Comparison of ENCODE assay signal across 27 mouse cellular contexts in the genomic region with DNA sequence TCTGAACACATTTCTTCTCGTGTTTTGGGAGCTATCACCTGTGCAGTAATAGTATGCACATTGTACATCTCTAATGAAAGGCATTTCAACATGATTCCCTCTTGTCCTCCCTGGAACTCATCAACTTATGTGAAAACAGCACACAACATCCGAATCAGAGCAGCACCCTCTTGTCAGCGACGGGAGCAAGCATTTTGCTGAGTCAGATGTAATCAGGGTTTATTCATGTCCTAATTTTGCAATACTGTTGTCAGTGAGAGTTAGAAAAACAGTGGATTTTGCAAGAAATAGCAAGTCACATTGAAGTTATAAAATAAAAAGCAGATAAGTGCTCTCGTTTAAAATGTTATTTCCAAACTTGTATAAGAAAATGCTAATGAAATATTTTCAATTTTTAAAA. TPM values are rescaled to one million over a fixed set of nuclear protein-coding genes. Genes with fewer than 3 reads are reported as not detected.
DNase-seq lines count a peak whose midpoint lies in the region; TF ChIP-seq lines count a peak whose summit lies in the region.
"Had no signal": no experiment of that assay in that cellular context is flagged by ENCODE, and none has a peak within 500 bp of the region (broad histone marks: within the 10 kb centered on the region; RNA-seq: fewer than 3 reads in every experiment).

No protein-coding gene starts in this region.

- no peak overlapping the region for H3K4me2 ChIP-seq in CH12.LX (ENCODE audit: insufficient read depth, low read depth, poor library complexity, severe bottlenecking)
- H3K4me2 ChIP-seq: embryonic facial prominence, embryonic 13.5 days; forebrain, embryonic 12.5 days; heart, embryonic 11.5 days; heart, embryonic 15.5 days; hindbrain, embryonic 13.5 days had no signal

- H3K9me3 ChIP-seq in CH12.LX (replicated peaks; ENCODE audit: low read length): peaks cover 2% of the 10 kb centered on the region
- H3K9me3 ChIP-seq in MEL (replicated peaks; ENCODE audit: insufficient read depth, low read length): no peaks in the 10 kb centered on the region
- H3K9me3 ChIP-seq: embryonic facial prominence, embryonic 13.5 days; forebrain, embryonic 12.5 days; heart, embryonic 15.5 days; hindbrain, embryonic 13.5 days had no signal

- peak overlapping the region; percentile 28 for H3K27ac ChIP-seq in layer of hippocampus, adult 2 months
- H3K27ac ChIP-seq in CH12.LX (ENCODE audit: insufficient read depth, low read depth) (no peak overlapping the region), MEL (ENCODE audit: control insufficient read depth, low read depth, low read length) (no peak overlapping the region)
- H3K27ac ChIP-seq in cortical plate, adult 2 months (ENCODE audit: insufficient read depth, low read length): no peak overlapping the region
- H3K27ac ChIP-seq: embryonic facial prominence, embryonic 13.5 days; forebrain, embryonic 12.5 days; gastrocnemius, adult 2 months; heart, adult 2 months; heart, embryonic 15.5 days; hindbrain, embryonic 13.5 days; hindbrain, postnatal 0 days had no signal

- H3K4me3 ChIP-seq in layer of hippocampus, adult 2 months: no peak overlapping the region
- H3K4me3 ChIP-seq in CH12.LX (replicated peaks in 1 of 3; ENCODE audit: low read depth in 2 of 3, low read length in 2 of 3, poor library complexity in 1 of 3) (no peak overlapping the region), MEL (ENCODE audit: control insufficient read depth in 1 of 2, insufficient read depth in 1 of 2, low read depth in 2 of 2, low read length in 2 of 2) (no peak overlapping the region)
- no peak overlapping the region for H3K4me3 ChIP-seq in cortical plate, adult 2 months (ENCODE audit: insufficient read depth, low read length)
- H3K4me3 ChIP-seq: embryonic facial prominence, embryonic 13.5 days; forebrain, embryonic 12.5 days; gastrocnemius, adult 2 months; heart, adult 2 months; heart, embryonic 15.5 days; hindbrain, embryonic 13.5 days had no signal

- dilution Hi-C loops in CH12.LX (cut with MboI; ENCODE audit: extremely low pct_ligation_motif_present, extremely low pct_unique_long_range_greater_than_20kb, low sequenced_read_pairs): no loop called here

- H3K9ac ChIP-seq in CH12.LX (ENCODE audit: insufficient read depth, low read depth) (no peak overlapping the region), MEL (ENCODE audit: control insufficient read depth, low read depth, low read length, poor library complexity, severe bottlenecking) (no peak overlapping the region)
- H3K9ac ChIP-seq: embryonic facial prominence, embryonic 13.5 days; forebrain, embryonic 12.5 days; heart, embryonic 15.5 days; hindbrain, embryonic 13.5 days had no signal

- peaks cover 8% of the 10 kb centered on the region for H3K27me3 ChIP-seq in CH12.LX (replicated peaks)
- H3K27me3 ChIP-seq in MEL (ENCODE audit: control insufficient read depth in 1 of 2, insufficient read depth in 2 of 2, low read length in 2 of 2): no peaks in the 10 kb centered on the region

- no peaks in the 10 kb centered on the region for H3K79me2 ChIP-seq in CH12.LX (replicated peaks; ENCODE audit: control insufficient read depth, extremely low read depth, insufficient read depth, poor library complexity, severe bottlenecking)
- no peaks in the 10 kb centered on the region for H3K79me2 ChIP-seq in MEL (ENCODE audit: control insufficient read depth, insufficient read depth, low read length, poor library complexity)

- no peak for TF ChIP-seq RAD21 in CH12.LX (IDR thresholded peaks at IDR 0.05; ENCODE audit: low read depth, low read length)
- TF ChIP-seq RAD21 in MEL (IDR thresholded peaks at IDR 0.05; ENCODE audit: low read depth, low read length): no peak

- no peak for TF ChIP-seq CTCF in layer of hippocampus, adult 2 months (conservative IDR thresholded peaks at IDR 0.05)
- no peak for TF ChIP-seq CTCF in CH12.LX (conservative IDR thresholded peaks at IDR 0.05 in 1 of 2, IDR thresholded peaks at IDR 0.05 in 1 of 2; ENCODE audit: low read depth in 2 of 2, low read length in 2 of 2)
- no peak for TF ChIP-seq CTCF in MEL (IDR thresholded peaks at IDR 0.05 in 2 of 3, conservative IDR thresholded peaks at IDR 0.05 in 1 of 3; ENCODE audit: control insufficient read depth in 1 of 3, insufficient read depth in 1 of 3, low read depth in 2 of 3, low read length in 3 of 3, poor library complexity in 1 of 3, severe bottlenecking in 1 of 3)
- TF ChIP-seq CTCF in cortical plate, adult 2 months (IDR thresholded peaks at IDR 0.05; ENCODE audit: extremely low read depth, insufficient read depth, low read length): no peak

- H3K36me3 ChIP-seq in CH12.LX (replicated peaks in 1 of 2; ENCODE audit: control insufficient read depth in 1 of 2, insufficient read depth in 1 of 2, low read length in 1 of 2): no peaks in the 10 kb centered on the region
- no peaks in the 10 kb centered on the region; a peak in 1 of 4 replicates for H3K36me3 ChIP-seq in MEL (ENCODE audit: control insufficient read depth in 1 of 2, insufficient read depth in 2 of 2, low read length in 2 of 2)
- H3K36me3 ChIP-seq: embryonic facial prominence, embryonic 13.5 days; forebrain, embryonic 12.5 days; heart, embryonic 15.5 days; hindbrain, embryonic 13.5 days had no signal

- in situ Hi-C loops in CH12.LX (cut with MboI; ENCODE audit: low pct_ligation_motif_present, low pct_unique_long_range_greater_than_20kb, low sequenced_read_pairs): no loop called here

- no peak for TF ChIP-seq EP300 in CH12.LX (IDR thresholded peaks at IDR 0.05; ENCODE audit: low read length)
- TF ChIP-seq EP300 in MEL (IDR thresholded peaks at IDR 0.05; ENCODE audit: low read depth in 1 of 2, low read length in 2 of 2): no peak

- TF ChIP-seq POLR2A in CH12.LX (IDR thresholded peaks at IDR 0.05; ENCODE audit: low read depth, low read length): no peak
- TF ChIP-seq POLR2A in MEL (IDR thresholded peaks at IDR 0.05; ENCODE audit: control insufficient read depth in 1 of 2, insufficient read depth in 1 of 2, low read depth in 1 of 2, low read length in 2 of 2, poor library complexity in 1 of 2): no peak
- 0 out of 2 replicates have a peak, but pooled peaks have one; percentile 1 for TF ChIP-seq POLR2A in cortical plate, adult 2 months (IDR thresholded peaks at IDR 0.05; ENCODE audit: extremely low read depth, insufficient read depth, low read length)

- H3K4me1 ChIP-seq in CH12.LX (ENCODE audit: control insufficient read depth in 1 of 2, insufficient read depth in 2 of 2): peaks cover 2 to 23% of the 10 kb centered on the region in 2 experiments; a peak in 3 of 4 replicates
- peaks cover 0 to 3% of the 10 kb centered on the region in 2 experiments; a peak in 2 of 4 replicates for H3K4me1 ChIP-seq in MEL (ENCODE audit: control insufficient read depth in 1 of 2, insufficient read depth in 2 of 2, low read length in 2 of 2)
- no peaks in the 10 kb centered on the region; the same call in 1 of the 2 replicates for H3K4me1 ChIP-seq in cortical plate, adult 2 months (ENCODE audit: control insufficient read depth, insufficient read depth, low read length)

- no peak for DNase-seq in layer of hippocampus, adult 2 months (ENCODE audit: low spot score in 2 of 2)
- no peak for DNase-seq in layer of hippocampus, adult 9-11 months
- DNase-seq in CH12.LX (ENCODE audit: extremely low read depth): no peak
- no peak for DNase-seq in MEL (ENCODE audit: low read depth, low spot score)
- no peak for DNase-seq in cerebellum, adult 11-12 months
- DNase-seq in adrenal gland, adult 8-10 months: no peak
- DNase-seq: adrenal gland, postnatal 25 days; B cell, adult 2 months; cerebellum, adult 11 months; cerebellum, adult 9-10 months; cerebellum, postnatal 25 days; gastrocnemius, adult 2 months; gastrocnemius, postnatal 25 days; heart, adult 2 months; heart, postnatal 14 days; kidney, adult 11 months had no signal

TF ChIP-seq in CH12.LX, 34 proteins besides CTCF, POLR2A, EP300 and RAD21:
- TF ChIP-seq SIN3A (IDR thresholded peaks at IDR 0.05; ENCODE audit: low read length) (no peak), MAFK (IDR thresholded peaks at IDR 0.05; ENCODE audit: insufficient replicate concordance, low read length) (peak; percentile 77)
TF ChIP-seq in CH12.LX: peak in this region for 1.

TF ChIP-seq in MEL, 35 proteins besides CTCF, POLR2A, EP300 and RAD21:
- TF ChIP-seq MAZ (IDR thresholded peaks at IDR 0.05; ENCODE audit: low read depth, low read length): no peak
- TF ChIP-seq MAFK (IDR thresholded peaks at IDR 0.05; ENCODE audit: borderline replicate concordance, low read depth, low read length): peak; percentile 19; the same call in 1 of the 2 replicates

RNA-seq across cellular contexts. Expression of a gene that starts 6.4 kb away (rescaled TPM):
- total RNA-seq in layer of hippocampus, adult 2 months (2021): 10 to 100 TPM; 55.6 to 57.4 TPM
- total RNA-seq in CH12.LX (2012; rRNA removed) (not detected in 2 replicates), CH12.LX (2014; rRNA removed) (not detected in 2 replicates), MEL (2012; rRNA removed) (not detected in 2 replicates)
- polyA plus RNA-seq in CH12.LX (2012; ENCODE audit: insufficient read length, low read depth) (not detected in 2 replicates), MEL (2012; ENCODE audit: insufficient read depth in 1 of 2, insufficient read length in 2 of 2, low read depth in 1 of 2, low replicate concordance in 2 of 2, missing spikeins in 1 of 2) (not detected)
- 57.7 and 58.3 TPM in 2 replicates for polyA plus RNA-seq in cortical plate, adult 2 months (2012; rRNA removed)
- 1 to 10 TPM; 2.5 to 4.6 (median 3.9) TPM for total RNA-seq in adrenal gland, adult 8-10 months (2022)
- total RNA-seq: hematopoietic stem cell, adult 5-6 weeks had no signal
- polyA plus RNA-seq: CD4-positive, CD25-positive, alpha-beta regulatory T cell, adult 4 months; forebrain, embryonic 12.5 days; heart, embryonic 15.5 days; intestine, embryonic 14.5 days had no signal

RNA-seq across cellular contexts. Expression of a gene that starts 14.1 kb away (rescaled TPM):
- total RNA-seq in layer of hippocampus, adult 2 months (2021): under 1 TPM; 0.12 to 0.28 TPM
- total RNA-seq in CH12.LX (2012; rRNA removed) (0.13 TPM in 1 of 2 replicates, not detected in the other), CH12.LX (2014; rRNA removed) (not detected in 2 replicates), MEL (2012; rRNA removed) (0.12 TPM in 1 of 2 replicates, not detected in the other)
- polyA plus RNA-seq in CH12.LX (2012; ENCODE audit: insufficient read length, low read depth) (0.11 and 0.16 TPM in 2 replicates), MEL (2012; ENCODE audit: insufficient read depth in 1 of 2, insufficient read length in 2 of 2, low read depth in 1 of 2, low replicate concordance in 2 of 2, missing spikeins in 1 of 2) (under 1 TPM in 1 of 2 experiments, not detected in 1; 0.07 TPM)
- 0.25 and 0.26 TPM in 2 replicates for polyA plus RNA-seq in cortical plate, adult 2 months (2012; rRNA removed)
- total RNA-seq in adrenal gland, adult 8-10 months (2022): not detected
- total RNA-seq: adrenal gland, postnatal 25 days; gastrocnemius, adult 2 months; gastrocnemius, postnatal 25 days; heart, adult 2 months; heart, postnatal 14 days; hindbrain, postnatal 0 days had no signal
- polyA plus RNA-seq: brain, embryonic 14.5 days; forebrain, embryonic 12.5 days; heart, adult 2 months had no signal

Comparison
In these comparisons a context has a peak if more than half of its experiments do, and no peak if none do; other contexts are left out.
1. RNA of a gene that starts 6.4 kb away (total RNA-seq): 55.6 to 57.4 TPM in layer of hippocampus, adult 2 months; 2.5 to 4.6 TPM in adrenal gland, adult 8-10 months, not detected in CH12.LX and not detected in MEL; every median in the first group is over 10 times any median in the second.